ENCODE assay signal across 8 mouse cellular contexts in the genomic region with DNA sequence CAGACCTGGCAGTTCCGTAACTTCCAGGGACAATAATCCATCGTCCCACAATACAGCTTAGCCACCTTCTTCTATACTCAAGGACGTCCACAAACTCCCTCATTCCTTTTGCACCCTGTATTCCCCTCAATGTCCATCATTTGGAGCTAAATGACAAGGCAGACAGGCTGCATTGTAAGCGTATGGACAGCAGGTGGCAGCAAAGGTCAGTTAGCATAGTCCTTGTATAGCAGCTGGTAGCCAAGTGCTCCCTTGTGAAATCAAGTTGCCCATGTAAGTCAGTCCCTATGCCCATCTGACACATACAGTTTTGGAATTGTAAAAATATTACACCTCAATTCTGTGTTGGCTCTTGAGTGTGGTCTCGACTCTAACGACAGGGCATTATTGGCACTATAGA. TPM values are rescaled to one million over a fixed set of nuclear protein-coding genes. Genes with fewer than 3 reads are reported as not detected.
DNase-seq lines count a peak whose midpoint lies in the region; ATAC-seq and TF ChIP-seq lines count a peak whose summit lies in the region.

No protein-coding gene starts in this region.

- no peaks in the 10 kb centered on the region for H3K4me1 ChIP-seq in forebrain, embryonic 10.5 days
- H3K4me1 ChIP-seq in forebrain, embryonic 12.5 days, result no peaks in the 10 kb centered on the region

- ATAC-seq in forebrain, embryonic 12.5 days (ENCODE audit: low FRiP score), result no peak

- peaks cover 4% of the 10 kb centered on the region; the same call in 1 of the 2 replicates for H3K9me3 ChIP-seq in forebrain, embryonic 10.5 days
- no peaks in the 10 kb centered on the region for H3K9me3 ChIP-seq in forebrain, embryonic 12.5 days

- intact Hi-C loops in gastrocnemius, adult 2 months (cut with DNase I), result loop anchor here (5.0 kb wide), 3 partner anchors 56 to 466 kb away; no protein-coding TSS in a partner anchor

- DNase-seq in forebrain, embryonic 10.5 days (ENCODE audit: extremely low spot score, low spot score), result peak; percentile 65
- DNase-seq in R1 (ENCODE audit: low read depth, low spot score), result peak; percentile 81
- DNase-seq in cerebellum, postnatal 25 days, result peak; percentile 57 to 79
- peak; percentile 67 for DNase-seq in gastrocnemius, adult 2 months
- peak; percentile 75 for DNase-seq in layer of hippocampus, adult 11-12 months (ENCODE audit: low spot score)
- DNase-seq in lung, postnatal 14 days, result peak; percentile 73
- DNase-seq in right cerebral cortex, postnatal 36 days (ENCODE audit: low spot score in 2 of 2), result peak; percentile 25 to 32

- WGBS in forebrain, embryonic 10.5 days, result 21% methylated on average over 6 of the region's 6 CpGs
- WGBS in forebrain, embryonic 12.5 days, result 19% methylated on average over 6 of the region's 6 CpGs

- no peak overlapping the region for H3K4me2 ChIP-seq in forebrain, embryonic 12.5 days

- TF ChIP-seq CTCF in gastrocnemius, adult 2 months (IDR thresholded peaks at IDR 0.05), result peak; percentile 89

- no peak overlapping the region for H3K27ac ChIP-seq in forebrain, embryonic 10.5 days
- no peak overlapping the region for H3K27ac ChIP-seq in forebrain, embryonic 12.5 days
- H3K27ac ChIP-seq in gastrocnemius, adult 2 months, result no peak overlapping the region

- no peak overlapping the region for H3K9ac ChIP-seq in forebrain, embryonic 12.5 days

- H3K27me3 ChIP-seq in forebrain, embryonic 10.5 days (ENCODE audit: poor library complexity, severe bottlenecking), result no peaks in the 10 kb centered on the region
- no peaks in the 10 kb centered on the region; the same call in 1 of the 2 replicates for H3K27me3 ChIP-seq in forebrain, embryonic 12.5 days

- no peak overlapping the region for H3K4me3 ChIP-seq in forebrain, embryonic 10.5 days
- no peak overlapping the region for H3K4me3 ChIP-seq in forebrain, embryonic 12.5 days (replicated peaks)
- H3K4me3 ChIP-seq in gastrocnemius, adult 2 months, result no peak overlapping the region

- no peaks in the 10 kb centered on the region for H3K36me3 ChIP-seq in forebrain, embryonic 10.5 days (replicated peaks)
- no peaks in the 10 kb centered on the region for H3K36me3 ChIP-seq in forebrain, embryonic 12.5 days (replicated peaks)

RNA-seq across cellular contexts. Expression of a gene that starts 31.6 kb away (rescaled TPM):
- polyA plus RNA-seq in forebrain, embryonic 10.5 days (2016; fragmentation: Nextera tagmentation; extraction: Ambion mirVana), result 17.0 and 22.1 TPM in 2 replicates
- polyA plus RNA-seq in forebrain, embryonic 12.5 days (2016; fragmentation: Nextera tagmentation; extraction: Ambion mirVana), result 52.9 and 59.6 TPM in 2 replicates
- total RNA-seq in gastrocnemius, adult 2 months (2021), result 1 to 10 TPM; 1.8 to 6.4 TPM

Comparison
In these comparisons a context has a peak if more than half of its experiments do, and no peak if none do; other contexts are left out.
1. DNase-seq: peak in every context shown above with its lines; median percentile 81 in R1; 75 in layer of hippocampus, adult 11-12 months; 73 in lung, postnatal 14 days; 68 in cerebellum, postnatal 25 days; 67 in gastrocnemius, adult 2 months; 65 in forebrain, embryonic 10.5 days; 28 in right cerebral cortex, postnatal 36 days.